Comparison of ENCODE assay signal across 17 mouse cellular contexts in the genomic region with DNA sequence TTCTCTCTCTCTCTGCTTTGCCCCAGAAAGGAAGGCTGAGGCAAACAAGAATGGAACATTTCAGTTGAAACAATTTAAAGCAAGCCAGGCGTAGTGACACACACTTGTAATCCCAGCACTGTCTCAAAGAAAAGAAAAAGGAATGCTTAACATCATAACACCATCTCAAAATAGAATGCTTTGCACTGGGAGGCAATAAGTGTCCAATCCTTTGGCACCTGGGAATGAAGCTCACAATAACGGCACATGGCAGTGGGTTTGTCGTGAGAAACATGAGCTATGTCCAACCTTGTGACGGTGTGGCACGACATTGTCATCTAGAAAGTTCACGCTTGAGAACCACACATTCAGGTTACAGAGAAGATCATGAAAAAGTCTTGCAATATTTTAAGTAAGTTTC.
DNase-seq lines count a peak whose midpoint lies in the region; ATAC-seq and TF ChIP-seq lines count a peak whose summit lies in the region.
"Had no signal": no experiment of that assay in that cellular context is flagged by ENCODE, and none has a peak within 500 bp of the region (broad histone marks: within the 10 kb centered on the region; RNA-seq: fewer than 3 reads in every experiment).

No protein-coding gene starts in this region.

- no peaks in the 10 kb centered on the region for H3K27me3 ChIP-seq in heart, embryonic 10.5 days (ENCODE audit: insufficient read depth, poor library complexity, severe bottlenecking)
- no peaks in the 10 kb centered on the region for H3K27me3 ChIP-seq in hindbrain, embryonic 11.5 days (ENCODE audit: control insufficient read depth, insufficient read depth, low read length)
- H3K27me3 ChIP-seq in hindbrain, embryonic 12.5 days, result no peaks in the 10 kb centered on the region
- no peaks in the 10 kb centered on the region for H3K27me3 ChIP-seq in midbrain, embryonic 11.5 days (ENCODE audit: control insufficient read depth, insufficient read depth, low read length)
- no peaks in the 10 kb centered on the region for H3K27me3 ChIP-seq in midbrain, postnatal 0 days (ENCODE audit: insufficient read depth, low read length)
- H3K27me3 ChIP-seq: kidney, embryonic 15.5 days; neural tube, embryonic 12.5 days had no signal

- no peak for TF ChIP-seq POLR2A in olfactory bulb, adult 2 months (IDR thresholded peaks at IDR 0.05; ENCODE audit: insufficient read depth, low read depth, low read length)

- 86% methylated on average over 6 of the region's 6 CpGs for WGBS in heart, embryonic 10.5 days
- 78% methylated on average over 6 of the region's 6 CpGs for WGBS in hindbrain, embryonic 11.5 days
- WGBS in hindbrain, embryonic 12.5 days, result 89% methylated on average over 6 of the region's 6 CpGs
- WGBS in midbrain, embryonic 11.5 days, result 72% methylated on average over 6 of the region's 6 CpGs
- 73% methylated on average over 6 of the region's 6 CpGs for WGBS in midbrain, postnatal 0 days
- WGBS in olfactory bulb, adult 2 months, result 82% methylated on average over 6 of the region's 6 CpGs

- H3K4me3 ChIP-seq in heart, embryonic 10.5 days, result no peak overlapping the region
- H3K4me3 ChIP-seq in hindbrain, embryonic 11.5 days (ENCODE audit: low read depth, low read length), result no peak overlapping the region
- no peak overlapping the region for H3K4me3 ChIP-seq in hindbrain, embryonic 12.5 days
- H3K4me3 ChIP-seq in midbrain, embryonic 11.5 days (ENCODE audit: low read depth, low read length), result peak overlapping the region; percentile 16; the same call in 1 of the 2 replicates
- H3K4me3 ChIP-seq in midbrain, postnatal 0 days (ENCODE audit: low read depth, low read length), result no peak overlapping the region
- H3K4me3 ChIP-seq in olfactory bulb, adult 2 months (ENCODE audit: insufficient read depth, low read depth, low read length), result no peak overlapping the region
- H3K4me3 ChIP-seq: kidney, embryonic 15.5 days; limb, embryonic 10.5 days; neural tube, embryonic 12.5 days had no signal

- H3K36me3 ChIP-seq in heart, embryonic 10.5 days, result no peaks in the 10 kb centered on the region
- no peaks in the 10 kb centered on the region for H3K36me3 ChIP-seq in hindbrain, embryonic 11.5 days (ENCODE audit: control insufficient read depth, insufficient read depth, low read length)
- H3K36me3 ChIP-seq in hindbrain, embryonic 12.5 days, result peaks cover 4% of the 10 kb centered on the region; the same call in 1 of the 2 replicates
- H3K36me3 ChIP-seq in midbrain, embryonic 11.5 days (ENCODE audit: control insufficient read depth, insufficient read depth, low read length), result no peaks in the 10 kb centered on the region
- H3K36me3 ChIP-seq in midbrain, postnatal 0 days (ENCODE audit: insufficient read depth, low read length), result no peaks in the 10 kb centered on the region
- H3K36me3 ChIP-seq: kidney, embryonic 15.5 days; limb, embryonic 10.5 days; neural tube, embryonic 12.5 days had no signal

- H3K9me3 ChIP-seq in heart, embryonic 10.5 days, result no peaks in the 10 kb centered on the region
- no peaks in the 10 kb centered on the region for H3K9me3 ChIP-seq in hindbrain, embryonic 11.5 days (ENCODE audit: control insufficient read depth, low read length)
- no peaks in the 10 kb centered on the region for H3K9me3 ChIP-seq in hindbrain, embryonic 12.5 days (replicated peaks)
- no peaks in the 10 kb centered on the region for H3K9me3 ChIP-seq in midbrain, embryonic 11.5 days (ENCODE audit: control insufficient read depth, low read length)
- no peaks in the 10 kb centered on the region for H3K9me3 ChIP-seq in midbrain, postnatal 0 days (ENCODE audit: low read length)
- H3K9me3 ChIP-seq: kidney, embryonic 15.5 days; limb, embryonic 10.5 days; neural tube, embryonic 12.5 days had no signal

- no peak for TF ChIP-seq CTCF in midbrain, postnatal 0 days (IDR thresholded peaks at IDR 0.05)
- TF ChIP-seq CTCF in olfactory bulb, adult 2 months (IDR thresholded peaks at IDR 0.05; ENCODE audit: insufficient read depth, low read depth, low read length), result no peak

- peaks cover 18% of the 10 kb centered on the region for H3K4me1 ChIP-seq in heart, embryonic 10.5 days
- H3K4me1 ChIP-seq in hindbrain, embryonic 11.5 days (replicated peaks; ENCODE audit: control insufficient read depth, insufficient read depth, low read length), result peaks cover 13% of the 10 kb centered on the region
- H3K4me1 ChIP-seq in hindbrain, embryonic 12.5 days, result peaks cover 25% of the 10 kb centered on the region
- peaks cover 42% of the 10 kb centered on the region for H3K4me1 ChIP-seq in midbrain, embryonic 11.5 days (ENCODE audit: control insufficient read depth, insufficient read depth, low read length)
- no peaks in the 10 kb centered on the region for H3K4me1 ChIP-seq in midbrain, postnatal 0 days (ENCODE audit: insufficient read depth, low read length)
- H3K4me1 ChIP-seq in olfactory bulb, adult 2 months (ENCODE audit: control insufficient read depth, insufficient read depth, low read length), result peaks cover 9% of the 10 kb centered on the region

- H3K9ac ChIP-seq in hindbrain, embryonic 11.5 days (ENCODE audit: low read depth, low read length), result no peak overlapping the region
- H3K9ac ChIP-seq in hindbrain, embryonic 12.5 days, result no peak overlapping the region
- peak overlapping the region; percentile 44; the same call in 1 of the 2 replicates for H3K9ac ChIP-seq in midbrain, embryonic 11.5 days (ENCODE audit: low read length)
- no peak overlapping the region for H3K9ac ChIP-seq in midbrain, postnatal 0 days (replicated peaks; ENCODE audit: low read length, poor library complexity, severe bottlenecking)
- H3K9ac ChIP-seq: kidney, embryonic 15.5 days; liver, postnatal 0 days; neural tube, embryonic 12.5 days had no signal

- H3K4me2 ChIP-seq in hindbrain, embryonic 11.5 days (replicated peaks; ENCODE audit: low read depth, low read length), result peak overlapping the region; percentile 19; the same call in 1 of the 2 replicates
- H3K4me2 ChIP-seq in hindbrain, embryonic 12.5 days (replicated peaks), result no peak overlapping the region
- H3K4me2 ChIP-seq in midbrain, embryonic 11.5 days, result peak overlapping the region; percentile 18
- H3K4me2 ChIP-seq in midbrain, postnatal 0 days (ENCODE audit: low read depth, low read length, poor library complexity, severe bottlenecking), result no peak overlapping the region
- H3K4me2 ChIP-seq: kidney, embryonic 15.5 days; neural tube, embryonic 12.5 days had no signal

- peak overlapping the region; percentile 70; the same call in 1 of the 2 replicates for H3K27ac ChIP-seq in heart, embryonic 10.5 days
- no peak overlapping the region for H3K27ac ChIP-seq in hindbrain, embryonic 11.5 days (ENCODE audit: low read depth, low read length)
- no peak overlapping the region for H3K27ac ChIP-seq in hindbrain, embryonic 12.5 days
- peak overlapping the region; percentile 84 for H3K27ac ChIP-seq in midbrain, embryonic 11.5 days (ENCODE audit: low read depth, low read length)
- no peak overlapping the region for H3K27ac ChIP-seq in midbrain, postnatal 0 days (ENCODE audit: low read depth, low read length)
- H3K27ac ChIP-seq in olfactory bulb, adult 2 months (ENCODE audit: insufficient read depth, low read depth, low read length), result peak overlapping the region; percentile 1; the same call in 1 of the 2 replicates
- H3K27ac ChIP-seq: kidney, embryonic 15.5 days; limb, embryonic 10.5 days; neural tube, embryonic 12.5 days had no signal

- no peak for ATAC-seq in hindbrain, embryonic 11.5 days (ENCODE audit: low FRiP score)
- ATAC-seq in hindbrain, embryonic 12.5 days (ENCODE audit: low FRiP score), result no peak
- ATAC-seq in midbrain, embryonic 11.5 days (ENCODE audit: low FRiP score), result no peak
- ATAC-seq in midbrain, postnatal 0 days (ENCODE audit: low FRiP score), result no peak
- ATAC-seq: intestine, postnatal 0 days; liver, postnatal 0 days had no signal

- DNase-seq in heart, embryonic 10.5 days (ENCODE audit: low spot score), result no peak
- DNase-seq in heart, postnatal 4 days, result no peak
- no peak for DNase-seq in hindbrain, embryonic 11.5 days (ENCODE audit: low spot score)
- DNase-seq in midbrain, embryonic 11.5 days (ENCODE audit: low spot score, missing footprints), result no peak
- no peak for DNase-seq in midbrain, postnatal 0 days (ENCODE audit: low spot score)
- DNase-seq: adrenal gland, postnatal 36 days; cerebellum, adult 18-20 months; cerebellum, postnatal 25 days; liver, postnatal 0 days; spleen, adult 18-20 months; thymus, postnatal 36 days had no signal

Comparison
In these comparisons a context has a peak if more than half of its experiments do, and no peak if none do; other contexts are left out.
1. H3K27ac ChIP-seq: peak in heart, embryonic 10.5 days (single experiment), midbrain, embryonic 11.5 days (single experiment) and olfactory bulb, adult 2 months (single experiment); none in hindbrain, embryonic 11.5 days (single experiment), hindbrain, embryonic 12.5 days (single experiment) and midbrain, postnatal 0 days (single experiment).
2. H3K4me2 ChIP-seq: peak in hindbrain, embryonic 11.5 days (single experiment) and midbrain, embryonic 11.5 days (single experiment); none in hindbrain, embryonic 12.5 days (single experiment) and midbrain, postnatal 0 days (single experiment).